Mouse (Mus musculus): ENCODE results near the gene Trp53i13.

- TF ChIP-seq CTCF (conservative IDR thresholded peaks at IDR 0.05; ENCODE audit: insufficient read depth, insufficient read length, low read depth, low read length) (no peak), POLR2A (IDR thresholded peaks at IDR 0.05; ENCODE audit: low read depth, low read length) (no peak)
These were observed 39.6 kb downstream of the Trp53i13 start for GRCm38 (mm10) chr11:77476216-77476615.
